Mouse (Mus musculus) ES-E14 (cell line): ENCODE measurements around the gene Armc12.

Experiments
- CHD2 ChIP-seq: IDR thresholded peaks from 2 replicates; pipeline ENCODE4 v1.6.1; 2014; ENCODE audit warnings: mild to moderate bottlenecking, low read depth, low read length, inconsistent platforms
- HCFC1 ChIP-seq: IDR thresholded peaks from 2 replicates; pipeline ENCODE4 v1.6.1; 2012; ENCODE audit warnings: low read length, inconsistent platforms, borderline replicate concordance; ENCODE audit not compliant: insufficient read depth
- MAFK ChIP-seq: IDR thresholded peaks from 2 replicates; pipeline ENCODE4 v1.6.1; 2014; ENCODE audit warnings: mild to moderate bottlenecking, low read depth, low read length, inconsistent platforms; ENCODE audit not compliant: insufficient read depth
- ZC3H11A ChIP-seq: IDR thresholded peaks from 2 replicates; pipeline ENCODE4 v1.6.1; 2012; ENCODE audit warnings: low read depth, mild to moderate bottlenecking, inconsistent platforms, low read length, borderline replicate concordance
- ZNF384 ChIP-seq: IDR thresholded peaks from 2 replicates; pipeline ENCODE4 v1.6.1; 2012; ENCODE audit warnings: low read depth, low read length, inconsistent platforms

DNA sequence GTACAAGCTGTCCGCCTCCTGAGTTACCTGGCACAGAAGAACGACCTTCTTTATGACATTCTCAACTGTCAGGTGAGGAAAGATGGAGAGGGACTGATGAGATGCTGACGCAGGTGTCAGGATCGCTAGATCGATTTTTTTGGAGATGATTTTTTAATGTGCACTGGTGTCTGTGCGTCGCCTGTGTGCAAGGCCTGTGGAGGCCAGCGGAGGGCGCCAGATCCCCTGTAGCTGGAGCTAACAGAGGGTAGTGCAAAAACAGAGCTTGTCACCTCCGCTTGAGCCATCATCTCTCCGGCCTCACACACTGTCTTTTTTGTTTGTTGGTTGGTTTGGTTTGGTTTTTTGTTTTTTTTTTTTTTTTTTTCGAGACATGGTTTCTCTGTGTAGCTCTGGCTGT, 7.3 kb downstream of the Armc12 start:
- TF ChIP-seq MAFK (no peak), ZC3H11A (peak; percentile 35; the same call in 1 of the 2 replicates), HCFC1 (no peak), CHD2 (no peak), ZNF384 (no peak; the same call in 1 of the 2 replicates)
